Mouse (Mus musculus) MEL (cell line): ENCODE data around the gene Tnfaip1.

Experiments
- CTCF ChIP-seq, 3 experiments: IDR thresholded peaks in 2 of 3; conservative IDR thresholded peaks in 1 of 3; 2 replicates each; pipeline ENCODE4 v1.5.1; 2011 to 2012; ENCODE audit warnings: low read length in 3 of 3, low read depth in 2 of 3, mild to moderate bottlenecking in 2 of 3, improper control_type of control experiment in 1 of 3, inconsistent platforms in 1 of 3, mixed read lengths in 1 of 3, moderate library complexity in 1 of 3; ENCODE audit not compliant: control insufficient read depth in 1 of 3, insufficient read depth in 1 of 3, poor library complexity in 1 of 3, severe bottlenecking in 1 of 3
- HCFC1 ChIP-seq: IDR thresholded peaks from 2 replicates; pipeline ENCODE4 v1.6.1; 2012; ENCODE audit warnings: low read depth, mild to moderate bottlenecking, inconsistent platforms, low read length, improper control_type of control experiment, moderate library complexity
- MAX ChIP-seq: IDR thresholded peaks from 2 replicates; pipeline ENCODE4 v1.6.1; 2011; ENCODE audit warnings: low read length, improper control_type of control experiment
- USF1 ChIP-seq: IDR thresholded peaks from 2 replicates; pipeline ENCODE4 v1.6.1; 2014; ENCODE audit warnings: low read depth, mild to moderate bottlenecking, inconsistent platforms, low read length, improper control_type of control experiment, moderate library complexity
- ZKSCAN1 ChIP-seq: IDR thresholded peaks from 2 replicates; pipeline ENCODE4 v1.6.1; 2012; ENCODE audit warnings: low read depth, mild to moderate bottlenecking, inconsistent platforms, low read length, improper control_type of control experiment, moderate library complexity

DNA sequence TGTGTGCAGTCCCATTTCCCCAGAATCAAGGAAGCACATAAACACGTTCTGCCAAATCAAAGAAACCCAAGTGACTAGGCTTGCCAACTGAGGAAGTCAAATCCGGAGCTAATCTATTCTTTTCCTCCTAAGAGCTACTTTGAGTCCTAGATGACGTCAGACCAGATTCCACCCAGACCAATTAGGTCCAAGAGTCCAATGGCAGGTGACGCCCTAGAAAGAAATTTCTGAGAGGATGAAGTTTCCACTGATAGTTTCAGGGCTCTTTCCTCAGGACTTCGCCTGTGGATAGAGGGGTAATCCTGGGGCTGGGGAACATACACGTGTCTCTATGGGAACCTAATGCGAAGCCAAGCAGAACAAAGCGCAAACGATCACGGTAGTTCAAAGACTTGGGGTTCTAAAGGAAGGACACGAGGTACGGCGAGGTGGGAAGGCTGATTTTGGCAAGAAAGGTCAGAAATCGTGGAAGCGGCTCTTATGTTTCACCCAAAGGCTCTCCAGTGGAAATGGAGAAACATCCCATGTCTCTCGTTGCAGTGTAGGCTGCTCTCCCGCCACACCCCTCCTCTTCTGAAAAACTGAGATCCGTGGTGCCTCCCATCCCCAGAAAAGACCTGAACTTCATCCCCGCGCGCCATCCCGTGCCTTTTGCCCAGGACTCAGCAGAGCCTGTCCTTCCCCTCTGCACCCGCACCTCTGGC is 604 bp downstream of the Tnfaip1 start:
- TF ChIP-seq ZKSCAN1 (no peak), CTCF (IDR thresholded peaks at IDR 0.05 in 2 of 3, conservative IDR thresholded peaks at IDR 0.05 in 1 of 3; ENCODE audit: control insufficient read depth in 1 of 3, insufficient read depth in 1 of 3, low read depth in 2 of 3, low read length in 3 of 3, poor library complexity in 1 of 3, severe bottlenecking in 1 of 3) (no peak), USF1 (no peak), HCFC1 (no peak), MAX (peak; percentile 65)
